Mouse (Mus musculus) gastrocnemius, adult 2 months (tissue): ENCODE measurements at regions not wholly inside any gene's neighbourhood (a gene's known extent, or its start where the extent isn't known, plus 50 kb on each side); places are given as distances from the start of the nearest gene placed in this dataset.

Experiments used
- DNase-seq: peaks from one replicate; pipeline ENCODE4 v3.0.0; 2022
- H3K27ac ChIP-seq: fragments of 200-600 bp; 2 replicates; pipeline ENCODE4 v1.8.1; 2022; ENCODE audit warnings: mild to moderate bottlenecking
- H3K4me3 ChIP-seq: fragments of 200-600 bp; 2 replicates; pipeline ENCODE4 v1.8.1; 2022; ENCODE audit warnings: mild to moderate bottlenecking, moderate library complexity
- CTCF ChIP-seq: fragments of 200-600 bp; IDR thresholded peaks from 2 replicates; pipeline ENCODE4 v1.8.1; 2022; ENCODE audit warnings: antibody characterized with exemption, mild to moderate bottlenecking, moderate library complexity
- intact Hi-C: fragments of 180-260 bp; cut with DNase I; formaldehyde crosslinking; loops from one replicate; pipeline ENCODE4 v1.15.1; 2025

GRCm38 (mm10) chr16:84653873-84654272, 81.7 kb downstream of the Mrpl39 start:
- intact Hi-C loops = no loop called here
- no peak overlapping the region for H3K4me3 ChIP-seq
- no peak overlapping the region for H3K27ac ChIP-seq
- DNase-seq = no peak
- TF ChIP-seq CTCF = no peak

GRCm38 (mm10) chr16:84661879-84662278, 73.7 kb downstream of the Mrpl39 start:
- intact Hi-C loops = no loop called here
- no peak overlapping the region for H3K27ac ChIP-seq
- no peak overlapping the region for H3K4me3 ChIP-seq
- TF ChIP-seq CTCF = no peak
- peak; percentile 16 for DNase-seq

- Histone ChIP-seq H3K27ac (no peak overlapping the region), H3K4me3 (no peak overlapping the region)
- TF ChIP-seq CTCF = no peak
- no peak for DNase-seq
- intact Hi-C loops = no loop called here
These were observed 72.0 kb downstream of the Mrpl39 start for GRCm38 (mm10) chr16:84663581-84663980.
